Mouse (Mus musculus): ENCODE measurements around the gene Rab23. TPM values are rescaled to one million over a fixed set of nuclear protein-coding genes. Genes with fewer than 3 reads are reported as not detected.

Rab23 gene
- polyA plus RNA-seq (2015; fragmentation: Nextera tagmentation; extraction: Ambion mirVana): 33.3 and 35.9 TPM in 2 replicates

DNA sequence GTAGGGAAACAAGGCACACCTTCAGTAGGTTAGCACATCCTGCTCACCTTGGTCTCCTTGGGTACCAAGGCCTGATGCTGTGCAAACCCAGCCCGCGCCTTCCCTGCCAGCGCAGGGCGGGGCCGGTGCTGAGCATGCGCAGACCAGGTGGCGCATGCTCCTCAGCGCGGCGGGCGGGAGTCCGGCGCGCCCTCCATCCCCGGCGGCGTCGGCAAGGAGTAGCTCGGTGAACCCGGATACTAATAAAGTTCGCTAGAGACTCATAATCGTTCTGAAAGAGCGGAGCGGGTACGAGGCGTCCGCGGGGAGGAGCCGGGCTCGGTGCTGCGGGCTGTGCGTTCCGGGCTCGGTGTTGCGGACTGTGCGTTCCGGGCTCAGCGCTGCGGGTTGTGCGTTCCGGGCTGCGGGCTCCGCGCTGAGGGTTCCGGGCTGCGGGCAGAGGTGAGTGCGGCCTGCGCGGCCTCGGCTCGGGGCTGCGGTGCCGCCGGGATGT lies at the start of gene Rab23:
Rab23 (plus strand) TSS at position 155 of the 493 bp plus-strand sequence.
- Histone ChIP-seq H3K27ac (ENCODE audit: low read length) (peak within 1 kb of the TSS; percentile 93), H3K9ac (ENCODE audit: low read depth, low read length) (peak within 1 kb of the TSS; percentile 87), H3K36me3 (ENCODE audit: control insufficient read depth, insufficient read depth, low read length) (peaks cover 3% of the 10 kb centered on the region), H3K4me2 (ENCODE audit: low read length) (peak within 1 kb of the TSS; percentile 67), H3K4me3 (ENCODE audit: low read depth, low read length) (peak within 1 kb of the TSS; percentile 82), H3K9me3 (replicated peaks; ENCODE audit: control insufficient read depth, low read length, poor library complexity, severe bottlenecking) (no peaks in the 10 kb centered on the region), H3K4me1 (ENCODE audit: control insufficient read depth, insufficient read depth, low read length) (peaks cover 15% of the 10 kb centered on the region), H3K27me3 (ENCODE audit: control insufficient read depth, insufficient read depth, low read depth, low read length) (no peaks in the 10 kb centered on the region)
- under 1% methylated on average over 54 of the region's 54 CpGs for WGBS
- peak; percentile 98 for ATAC-seq

DNA sequence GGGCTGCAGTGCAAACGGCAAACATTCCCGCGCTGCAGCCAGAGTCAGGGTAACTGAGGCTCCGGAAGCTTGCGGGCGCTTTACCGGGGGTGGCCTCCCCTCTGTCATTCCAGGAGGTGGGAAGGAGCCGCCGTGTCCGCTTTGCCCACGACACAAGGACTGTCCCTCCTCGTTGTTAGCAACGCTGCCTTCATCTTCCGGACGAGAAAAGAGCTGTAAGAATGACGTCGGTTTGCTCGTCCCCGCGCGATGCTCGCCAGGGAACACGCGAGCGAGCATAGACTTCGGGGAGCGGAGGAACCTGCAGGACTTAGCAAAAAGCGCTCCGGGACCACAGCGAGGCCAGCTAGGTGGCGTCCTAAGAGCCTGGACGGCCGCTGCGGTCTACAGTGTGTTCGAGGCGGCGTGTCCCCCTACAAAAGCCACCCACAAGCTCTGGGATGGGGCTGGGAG lies 49.5 kb upstream of the Rab23 start:
- ATAC-seq: peak; percentile 84
- Histone ChIP-seq H3K9ac (ENCODE audit: low read depth, low read length) (peak overlapping the region; percentile 85), H3K36me3 (ENCODE audit: control insufficient read depth, insufficient read depth, low read length) (no peaks in the 10 kb centered on the region), H3K4me1 (ENCODE audit: control insufficient read depth, insufficient read depth, low read length) (0 out of 2 replicates have a peak, but pooled peaks cover 6% of the 10 kb centered on the region), H3K27me3 (ENCODE audit: control insufficient read depth, insufficient read depth, low read depth, low read length) (no peaks in the 10 kb centered on the region), H3K4me2 (ENCODE audit: low read length) (peak overlapping the region; percentile 58), H3K27ac (ENCODE audit: low read length) (peak overlapping the region; percentile 93), H3K4me3 (ENCODE audit: low read depth, low read length) (peak overlapping the region; percentile 65), H3K9me3 (replicated peaks; ENCODE audit: control insufficient read depth, low read length, poor library complexity, severe bottlenecking) (no peaks in the 10 kb centered on the region)
- WGBS: 0% methylated on average over 37 of the region's 37 CpGs

GRCm38 (mm10) chr1:33671441-33671840 lies 48.2 kb upstream of the Rab23 start:
- Histone ChIP-seq H3K27me3 (ENCODE audit: control insufficient read depth, insufficient read depth, low read depth, low read length) (no peaks in the 10 kb centered on the region), H3K9ac (ENCODE audit: low read depth, low read length) (no peak overlapping the region), H3K36me3 (ENCODE audit: control insufficient read depth, insufficient read depth, low read length) (no peaks in the 10 kb centered on the region), H3K9me3 (replicated peaks; ENCODE audit: control insufficient read depth, low read length, poor library complexity, severe bottlenecking) (no peaks in the 10 kb centered on the region), H3K4me1 (ENCODE audit: control insufficient read depth, insufficient read depth, low read length) (0 out of 2 replicates have a peak, but pooled peaks cover 6% of the 10 kb centered on the region), H3K27ac (ENCODE audit: low read length) (no peak overlapping the region), H3K4me2 (ENCODE audit: low read length) (no peak overlapping the region), H3K4me3 (ENCODE audit: low read depth, low read length) (no peak overlapping the region)
- WGBS: 73% methylated on average over 5 of the region's 5 CpGs
- no peak for ATAC-seq

DNA sequence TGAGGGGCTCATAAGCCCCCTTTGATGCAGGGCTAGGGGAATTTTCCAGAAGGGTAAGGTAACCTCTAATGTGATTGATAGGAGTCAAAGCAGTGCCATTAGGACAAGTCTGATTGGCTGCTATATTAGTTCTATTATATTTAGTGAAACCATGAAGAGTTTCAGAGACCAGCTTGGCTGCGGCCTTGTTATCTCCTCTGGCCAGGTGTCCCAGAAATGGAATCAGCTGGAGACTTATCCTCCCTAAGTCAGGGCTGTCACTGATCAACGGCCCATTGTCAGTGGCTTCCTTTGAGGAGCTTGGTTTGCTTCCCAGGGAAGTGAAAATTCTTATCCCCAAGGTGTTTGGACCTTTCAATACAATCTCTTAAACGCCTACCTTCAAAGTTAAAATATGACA lies 47.6 kb upstream of the Rab23 start:
- Histone ChIP-seq H3K27ac (ENCODE audit: low read length) (no peak overlapping the region), H3K4me1 (ENCODE audit: control insufficient read depth, insufficient read depth, low read length) (0 out of 2 replicates have a peak, but pooled peaks cover 6% of the 10 kb centered on the region), H3K9ac (ENCODE audit: low read depth, low read length) (no peak overlapping the region), H3K4me3 (ENCODE audit: low read depth, low read length) (no peak overlapping the region), H3K9me3 (replicated peaks; ENCODE audit: control insufficient read depth, low read length, poor library complexity, severe bottlenecking) (no peaks in the 10 kb centered on the region), H3K4me2 (ENCODE audit: low read length) (no peak overlapping the region), H3K36me3 (ENCODE audit: control insufficient read depth, insufficient read depth, low read length) (no peaks in the 10 kb centered on the region), H3K27me3 (ENCODE audit: control insufficient read depth, insufficient read depth, low read depth, low read length) (no peaks in the 10 kb centered on the region)
- ATAC-seq: no peak
- WGBS: 69% methylated on average over 3 of the region's 3 CpGs

DNA sequence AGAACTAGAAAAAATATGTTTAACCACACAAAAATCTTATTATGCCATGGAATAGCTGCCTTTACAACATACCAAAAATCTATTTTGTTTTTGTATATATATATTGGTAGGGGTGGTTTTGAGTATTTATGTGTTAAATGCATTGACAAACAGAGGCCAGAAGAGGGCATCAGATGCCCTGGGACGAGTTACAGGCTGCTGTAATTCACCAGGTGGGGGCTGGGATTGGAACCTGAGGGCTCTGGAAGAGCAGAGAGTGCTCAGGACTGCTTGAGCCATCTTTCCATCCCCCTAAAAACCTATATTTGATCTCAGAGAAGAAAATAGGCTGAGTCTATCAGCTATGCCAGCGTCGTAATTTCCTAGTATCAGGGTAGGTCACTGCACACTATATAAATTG lies 47.2 kb upstream of the Rab23 start:
- Histone ChIP-seq H3K36me3 (ENCODE audit: control insufficient read depth, insufficient read depth, low read length) (no peaks in the 10 kb centered on the region), H3K4me2 (ENCODE audit: low read length) (no peak overlapping the region), H3K9ac (ENCODE audit: low read depth, low read length) (no peak overlapping the region), H3K27ac (ENCODE audit: low read length) (no peak overlapping the region), H3K4me1 (ENCODE audit: control insufficient read depth, insufficient read depth, low read length) (0 out of 2 replicates have a peak, but pooled peaks cover 6% of the 10 kb centered on the region), H3K4me3 (ENCODE audit: low read depth, low read length) (no peak overlapping the region), H3K27me3 (ENCODE audit: control insufficient read depth, insufficient read depth, low read depth, low read length) (no peaks in the 10 kb centered on the region), H3K9me3 (replicated peaks; ENCODE audit: control insufficient read depth, low read length, poor library complexity, severe bottlenecking) (no peaks in the 10 kb centered on the region)
- no peak for ATAC-seq
- WGBS: 22% methylated on average over 3 of the region's 3 CpGs

DNA sequence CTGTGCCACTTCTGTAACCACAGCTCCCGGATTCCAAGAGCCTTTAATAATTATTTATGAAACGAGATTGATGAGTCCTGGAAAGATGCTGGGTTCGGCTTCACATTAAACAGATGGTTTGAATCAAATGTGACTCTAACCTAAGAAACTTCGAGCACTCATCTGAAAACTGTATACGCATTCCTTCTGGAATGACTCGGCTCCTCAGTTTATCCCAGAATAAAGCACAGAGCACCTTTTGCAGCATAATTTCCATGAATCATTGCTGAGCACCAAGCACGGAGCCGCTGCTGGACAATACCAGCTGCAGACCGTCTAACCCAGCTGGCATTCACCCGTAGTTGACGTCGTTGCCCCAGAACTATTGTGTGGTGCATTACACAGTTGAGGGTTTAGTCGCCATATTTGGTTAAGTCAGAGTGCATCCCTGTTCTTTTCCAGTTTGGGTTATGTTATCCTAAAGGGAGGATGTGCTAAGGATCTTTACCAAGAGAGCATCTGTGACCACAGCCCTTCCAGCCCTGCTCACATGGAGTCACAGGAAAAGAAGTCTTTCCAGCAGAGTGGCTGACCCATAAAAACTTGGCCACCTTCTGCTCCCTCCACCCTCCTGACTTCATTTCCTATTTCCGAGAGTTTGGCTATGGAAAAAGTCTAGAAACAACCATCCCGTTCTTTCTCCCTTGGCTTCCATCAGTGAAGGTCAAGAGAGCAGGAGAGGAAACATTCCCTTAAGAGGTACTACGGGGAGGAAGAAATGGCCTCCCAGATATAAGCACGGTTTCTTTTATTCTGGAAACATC lies 46.3 kb upstream of the Rab23 start:
- no peak overlapping the region for H3K9ac ChIP-seq (ENCODE audit: low read depth, low read length)
- no peaks in the 10 kb centered on the region for H3K27me3 ChIP-seq (ENCODE audit: control insufficient read depth, insufficient read depth, low read depth, low read length)
- H3K36me3 ChIP-seq (ENCODE audit: control insufficient read depth, insufficient read depth, low read length): no peaks in the 10 kb centered on the region
- no peak overlapping the region for H3K27ac ChIP-seq (ENCODE audit: low read length)
- H3K4me1 ChIP-seq (ENCODE audit: control insufficient read depth, insufficient read depth, low read length): 0 out of 2 replicates have a peak, but pooled peaks cover 6% of the 10 kb centered on the region
- no peak overlapping the region for H3K4me3 ChIP-seq (ENCODE audit: low read depth, low read length)
- ATAC-seq: no peak
- H3K9me3 ChIP-seq (replicated peaks; ENCODE audit: control insufficient read depth, low read length, poor library complexity, severe bottlenecking): no peaks in the 10 kb centered on the region
- WGBS: 84% methylated on average over 17 of the region's 17 CpGs
- no peak overlapping the region for H3K4me2 ChIP-seq (ENCODE audit: low read length)

- H3K9me3 ChIP-seq (replicated peaks; ENCODE audit: control insufficient read depth, low read length, poor library complexity, severe bottlenecking): no peaks in the 10 kb centered on the region; the same call in 1 of the 2 replicates
- H3K27me3 ChIP-seq (ENCODE audit: control insufficient read depth, insufficient read depth, low read depth, low read length): no peaks in the 10 kb centered on the region
- no peaks in the 10 kb centered on the region for H3K36me3 ChIP-seq (ENCODE audit: control insufficient read depth, insufficient read depth, low read length)
- H3K4me3 ChIP-seq (ENCODE audit: low read depth, low read length): no peak overlapping the region
- 60% methylated on average over 4 of the region's 4 CpGs for WGBS
- no peaks in the 10 kb centered on the region for H3K4me1 ChIP-seq (ENCODE audit: control insufficient read depth, insufficient read depth, low read length)
- no peak overlapping the region for H3K27ac ChIP-seq (ENCODE audit: low read length)
- no peak overlapping the region for H3K9ac ChIP-seq (ENCODE audit: low read depth, low read length)
- no peak overlapping the region for H3K4me2 ChIP-seq (ENCODE audit: low read length)
- ATAC-seq: no peak
These were observed 39.3 kb upstream of the Rab23 start for GRCm38 (mm10) chr1:33680435-33680834.

DNA sequence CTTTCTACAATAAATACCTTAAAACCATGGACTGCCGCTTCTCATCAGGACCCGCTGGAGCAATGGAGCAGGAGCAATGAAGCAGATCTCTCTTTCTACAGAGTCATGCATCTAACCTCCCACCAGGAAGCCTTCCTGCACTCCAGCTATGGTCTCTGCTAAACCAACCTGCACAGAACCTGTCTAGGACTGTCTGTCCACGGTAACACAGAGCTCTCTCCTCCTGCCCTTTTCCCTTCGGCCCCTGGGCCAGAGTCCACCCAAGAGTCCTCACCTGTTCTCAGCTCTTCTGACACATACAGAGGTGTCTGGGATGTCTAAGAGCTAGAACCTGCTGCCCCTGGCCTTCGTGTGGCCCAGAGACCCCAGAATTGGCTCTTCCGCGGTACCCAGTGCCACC lies 38.8 kb upstream of the Rab23 start:
- WGBS: 84% methylated on average over 7 of the region's 7 CpGs
- Histone ChIP-seq H3K4me3 (ENCODE audit: low read depth, low read length) (no peak overlapping the region), H3K27ac (ENCODE audit: low read length) (no peak overlapping the region), H3K9ac (ENCODE audit: low read depth, low read length) (no peak overlapping the region), H3K4me1 (ENCODE audit: control insufficient read depth, insufficient read depth, low read length) (no peaks in the 10 kb centered on the region), H3K9me3 (replicated peaks; ENCODE audit: control insufficient read depth, low read length, poor library complexity, severe bottlenecking) (no peaks in the 10 kb centered on the region; the same call in 1 of the 2 replicates), H3K27me3 (ENCODE audit: control insufficient read depth, insufficient read depth, low read depth, low read length) (no peaks in the 10 kb centered on the region), H3K4me2 (ENCODE audit: low read length) (no peak overlapping the region), H3K36me3 (ENCODE audit: control insufficient read depth, insufficient read depth, low read length) (no peaks in the 10 kb centered on the region)
- ATAC-seq: no peak

GRCm38 (mm10) chr1:33684459-33684858 lies 35.2 kb upstream of the Rab23 start:
- H3K27ac ChIP-seq (ENCODE audit: low read length): no peak overlapping the region
- no peak overlapping the region for H3K4me3 ChIP-seq (ENCODE audit: low read depth, low read length)
- no peaks in the 10 kb centered on the region for H3K36me3 ChIP-seq (ENCODE audit: control insufficient read depth, insufficient read depth, low read length)
- no peak overlapping the region for H3K9ac ChIP-seq (ENCODE audit: low read depth, low read length)
- no peak overlapping the region for H3K4me2 ChIP-seq (ENCODE audit: low read length)
- WGBS: 75% methylated on average over 8 of the region's 8 CpGs
- peaks cover 2% of the 10 kb centered on the region; the same call in 1 of the 2 replicates for H3K9me3 ChIP-seq (replicated peaks; ENCODE audit: control insufficient read depth, low read length, poor library complexity, severe bottlenecking)
- H3K27me3 ChIP-seq (ENCODE audit: control insufficient read depth, insufficient read depth, low read depth, low read length): no peaks in the 10 kb centered on the region
- no peak for ATAC-seq
- H3K4me1 ChIP-seq (ENCODE audit: control insufficient read depth, insufficient read depth, low read length): no peaks in the 10 kb centered on the region
